Mouse (Mus musculus) embryonic fibroblast, embryonic 13.5 days (primary cell): ENCODE measurements around the gene Specc1l.

Experiments used
- CTCF ChIP-seq: IDR thresholded peaks from 2 replicates; pipeline ENCODE4 v1.5.1; 2011; ENCODE audit warnings: mild to moderate bottlenecking, control low read depth, low read length, moderate library complexity, borderline replicate concordance; ENCODE audit not compliant: insufficient read depth
- POLR2A ChIP-seq: IDR thresholded peaks from 2 replicates; pipeline ENCODE4 v1.6.1; 2011; ENCODE audit warnings: low read depth, mild to moderate bottlenecking, control low read depth, low read length, moderate library complexity

DNA sequence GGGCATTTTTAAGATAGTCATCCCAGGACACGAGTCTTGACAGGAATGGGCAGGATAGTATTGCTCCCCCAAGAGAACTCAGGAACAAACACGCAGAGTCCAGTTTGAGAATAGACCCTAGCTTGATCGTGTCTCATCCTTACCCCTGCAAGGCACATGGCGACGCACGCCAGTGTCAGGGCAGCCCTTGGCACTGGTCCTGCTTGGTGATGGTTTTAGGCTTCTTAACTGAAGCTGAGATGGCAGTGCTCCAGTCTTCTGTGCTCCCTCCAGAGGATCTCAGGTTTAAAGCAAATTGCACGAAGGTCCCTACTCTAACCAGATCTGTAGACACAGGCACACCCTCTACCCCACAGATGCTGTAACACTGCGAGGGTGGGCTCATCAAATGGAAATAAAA, 103.9 kb downstream of the Specc1l start:
- TF ChIP-seq POLR2A (no peak), CTCF (no peak)
